Mouse (Mus musculus) liver, postnatal 0 days (tissue): ENCODE data around the gene Ctse. TPM values are rescaled to one million over a fixed set of nuclear protein-coding genes. Genes with fewer than 3 reads are reported as not detected.
A peak's percentile ranks its signal among the peaks of the same experiment; 100 is the strongest.

ENCODE experiments used
- ATAC-seq: fragments of 200-750 bp; cut with Nextera tagmentation; 2 replicates; pipeline ENCODE4 v1.8.0; 2017; ENCODE audit warnings: mild to moderate bottlenecking, moderate library complexity
- DNase-seq: peaks from one replicate; pipeline ENCODE4 v3.0.0-alpha.2; 2016
- H3K27ac ChIP-seq: fragments of 300-500 bp; sonication (generic); 2 replicates; pipeline ENCODE4 v1.5.1; 2014; ENCODE audit warnings: antibody characterized with exemption, moderate library complexity, mild to moderate bottlenecking, low read depth
- H3K27me3 ChIP-seq: fragments of 300-500 bp; sonication (generic); 2 replicates; pipeline ENCODE4 v1.6.1; 2014; ENCODE audit warnings: low read length, control low read depth, mixed read lengths; ENCODE audit not compliant: insufficient read depth
- H3K36me3 ChIP-seq: fragments of 300-500 bp; sonication (generic); replicated peaks from 2 replicates; pipeline ENCODE4 v1.6.1; 2014; ENCODE audit warnings: mild to moderate bottlenecking, control low read depth, low read length, moderate library complexity, mixed read lengths; ENCODE audit not compliant: insufficient read depth
- H3K4me1 ChIP-seq: fragments of 300-500 bp; sonication (generic); 2 replicates; pipeline ENCODE4 v1.6.1; 2014; ENCODE audit warnings: antibody characterized with exemption, mild to moderate bottlenecking, control low read depth; ENCODE audit not compliant: insufficient read depth
- H3K4me2 ChIP-seq: fragments of 300-500 bp; sonication (generic); 2 replicates; pipeline ENCODE4 v1.6.1; 2014; ENCODE audit warnings: low read depth, mild to moderate bottlenecking, low read length, moderate library complexity, mixed read lengths
- H3K4me3 ChIP-seq: fragments of 300-500 bp; sonication (generic); 2 replicates; pipeline ENCODE4 v1.5.1; 2014; ENCODE audit warnings: low read depth, low read length
- H3K9ac ChIP-seq: fragments of 300-500 bp; sonication (generic); replicated peaks from 2 replicates; pipeline ENCODE4 v1.6.1; 2014; ENCODE audit warnings: mild to moderate bottlenecking, moderate library complexity
- H3K9me3 ChIP-seq: fragments of 300-500 bp; sonication (generic); 2 replicates; pipeline ENCODE4 v1.6.1; 2016; ENCODE audit warnings: mild to moderate bottlenecking, control low read depth, low read length, mixed read lengths
- CTCF ChIP-seq: sonication (generic); IDR thresholded peaks from 2 replicates; pipeline ENCODE4 v1.5.1; 2016; ENCODE audit warnings: antibody characterized with exemption, low read depth
- EP300 ChIP-seq: IDR thresholded peaks from 2 replicates; pipeline ENCODE4 v1.6.1; 2016; ENCODE audit warnings: antibody characterized with exemption, low read depth, mild to moderate bottlenecking
- WGBS: fragments of 180-500 bp; shearing (Covaris S2); extraction: QIAGEN DNeasy Blood & Tissue Kit; methylation state at CpG from one replicate; pipeline ENCODE4 v1.1.7; 2014; ENCODE audit not compliant: insufficient replicate concordance; 5-methylcytosine and 5-hydroxymethylcytosine counted together
- polyA plus RNA-seq: library from polyadenylated mRNA; unstranded; fragments of >200 nt; fragmentation: Nextera tagmentation; extraction: Ambion mirVana; gene quantifications from 2 replicates; pipeline ENCODE4 v1.2.1, GENCODE M21; 2015

The Ctse gene
- polyA plus RNA-seq, 1 experiment from 2014 or later: 69.2 TPM

DNA sequence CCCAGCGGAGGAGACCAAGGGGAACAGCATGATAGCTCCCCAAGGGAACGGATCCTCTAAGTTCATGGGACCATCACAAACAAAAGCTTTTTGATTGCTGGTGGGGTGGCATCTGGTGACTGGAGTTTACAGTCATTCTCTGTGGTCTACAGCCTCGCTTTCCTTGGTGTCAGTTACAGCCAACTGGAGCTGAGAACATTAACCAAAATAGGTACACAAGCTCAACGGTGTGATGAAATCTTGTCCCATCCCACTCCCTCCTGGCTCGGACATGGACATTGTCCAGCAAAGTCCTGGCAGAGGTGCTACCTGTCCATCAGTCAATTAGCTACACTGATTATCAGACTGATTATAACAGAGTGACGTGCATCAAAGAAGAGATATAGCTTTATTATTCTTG, 23.5 kb upstream of the Ctse start:
- Histone ChIP-seq H3K9ac (no peak overlapping the region), H3K9me3 (no peaks in the 10 kb centered on the region), H3K4me2 (no peak overlapping the region), H3K4me1 (peaks cover 19% of the 10 kb centered on the region), H3K27me3 (no peaks in the 10 kb centered on the region), H3K36me3 (no peaks in the 10 kb centered on the region), H3K27ac (peak overlapping the region; percentile 29; the same call in 1 of the 2 replicates), H3K4me3 (no peak overlapping the region)
- DNase-seq: peak; percentile 49
- peak; percentile 54 for ATAC-seq
- TF ChIP-seq CTCF: no peak
- no peak for TF ChIP-seq EP300
- WGBS: 68% methylated on average over 6 of the region's 6 CpGs

- Histone ChIP-seq H3K27me3 (no peaks in the 10 kb centered on the region), H3K9ac (no peak overlapping the region), H3K4me2 (no peak overlapping the region; the same call in 1 of the 2 replicates), H3K4me3 (no peak overlapping the region), H3K9me3 (no peaks in the 10 kb centered on the region), H3K36me3 (no peaks in the 10 kb centered on the region), H3K4me1 (peaks cover 25% of the 10 kb centered on the region), H3K27ac (no peak overlapping the region)
- ATAC-seq (no peak), DNase-seq (no peak)
- no peak for TF ChIP-seq CTCF
- no peak for TF ChIP-seq EP300
- WGBS: 73% methylated on average over 1 of the region's 1 CpGs
These were observed 22.0 kb upstream of the Ctse start for GRCm38 (mm10) chr1:131616131-131616530.

DNA sequence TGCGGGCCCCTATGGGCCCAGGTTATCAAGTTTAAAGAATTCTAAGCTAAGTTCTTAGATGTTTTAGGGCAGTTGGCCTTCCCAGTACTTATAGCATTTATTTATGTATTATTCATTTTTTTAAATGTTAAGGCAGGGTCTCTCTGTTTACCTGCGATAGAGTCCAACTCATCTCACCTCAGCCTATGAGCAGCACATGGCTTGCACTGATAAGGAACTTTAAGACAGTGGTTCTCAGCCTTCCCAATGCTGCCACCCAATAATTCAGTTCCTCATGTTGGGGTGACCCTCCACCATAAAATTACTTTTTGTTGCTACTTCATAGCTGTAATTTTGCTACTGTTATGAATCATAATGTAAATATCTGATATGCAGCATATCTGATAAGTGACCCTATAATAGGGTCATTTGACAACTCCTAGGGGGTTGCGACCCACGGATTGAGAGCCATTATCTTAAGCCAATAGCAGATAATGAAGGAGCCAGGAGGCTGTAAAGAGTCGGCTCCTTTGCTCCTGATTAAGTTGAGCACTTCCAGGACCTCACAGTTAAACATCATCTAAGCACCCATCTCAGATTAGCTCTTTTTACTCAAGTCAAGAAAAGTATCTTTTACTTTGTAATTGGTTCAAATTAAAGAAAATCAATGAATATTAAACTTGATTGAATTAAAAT, 21.4 kb upstream of the Ctse start:
- Histone ChIP-seq H3K27me3 (no peaks in the 10 kb centered on the region), H3K4me3 (no peak overlapping the region), H3K4me1 (peaks cover 25% of the 10 kb centered on the region), H3K4me2 (peak overlapping the region; percentile 14), H3K36me3 (no peaks in the 10 kb centered on the region), H3K9ac (no peak overlapping the region), H3K9me3 (no peaks in the 10 kb centered on the region), H3K27ac (no peak overlapping the region)
- ATAC-seq: no peak
- TF ChIP-seq EP300 (peak; percentile 79), CTCF (no peak)
- WGBS: 54% methylated on average over 5 of the region's 5 CpGs
- no peak for DNase-seq

- no peak overlapping the region for H3K4me3 ChIP-seq
- no peak overlapping the region for H3K4me2 ChIP-seq
- H3K9ac ChIP-seq: no peak overlapping the region
- ATAC-seq (no peak), DNase-seq (no peak)
- H3K27ac ChIP-seq: 0 out of 2 replicates have a peak overlapping the region, but pooled peaks have one; percentile 23
- no peaks in the 10 kb centered on the region for H3K36me3 ChIP-seq
- 87% methylated on average over 1 of the region's 1 CpGs for WGBS
- no peaks in the 10 kb centered on the region for H3K27me3 ChIP-seq
- peaks cover 28% of the 10 kb centered on the region for H3K4me1 ChIP-seq
- TF ChIP-seq CTCF (peak; percentile 42), EP300 (no peak)
- H3K9me3 ChIP-seq: no peaks in the 10 kb centered on the region
These were observed 19.5 kb upstream of the Ctse start for GRCm38 (mm10) chr1:131618576-131618975.

DNA sequence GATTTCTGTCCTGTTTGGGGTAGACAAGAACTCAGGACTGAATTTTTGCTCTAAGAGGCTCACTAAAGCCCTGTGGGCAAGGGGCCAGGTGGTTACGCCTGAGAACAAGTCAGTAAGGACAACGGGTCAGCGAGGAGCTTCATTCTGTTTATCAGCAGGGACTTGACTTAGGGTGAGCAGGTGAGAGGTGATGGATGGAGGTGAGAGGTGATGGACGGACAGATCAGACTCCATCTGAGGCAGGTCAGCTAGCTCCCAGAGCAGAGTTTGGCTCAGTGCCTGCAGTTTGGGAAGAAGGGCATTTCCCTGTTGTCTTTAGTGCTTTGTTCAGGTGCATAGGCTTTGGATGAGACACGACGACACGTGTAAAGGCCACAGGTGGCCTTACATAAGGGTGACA, 18.8 kb upstream of the Ctse start:
- H3K4me1 ChIP-seq: peaks cover 21% of the 10 kb centered on the region
- H3K9me3 ChIP-seq: no peaks in the 10 kb centered on the region
- 68% methylated on average over 7 of the region's 7 CpGs for WGBS
- H3K36me3 ChIP-seq: no peaks in the 10 kb centered on the region
- no peaks in the 10 kb centered on the region for H3K27me3 ChIP-seq
- DNase-seq: peak; percentile 47
- ATAC-seq: peak; percentile 77
- no peak overlapping the region for H3K4me3 ChIP-seq
- TF ChIP-seq CTCF (no peak), EP300 (no peak)
- no peak overlapping the region for H3K4me2 ChIP-seq
- H3K27ac ChIP-seq: 0 out of 2 replicates have a peak overlapping the region, but pooled peaks have one; percentile 23
- H3K9ac ChIP-seq: no peak overlapping the region

DNA sequence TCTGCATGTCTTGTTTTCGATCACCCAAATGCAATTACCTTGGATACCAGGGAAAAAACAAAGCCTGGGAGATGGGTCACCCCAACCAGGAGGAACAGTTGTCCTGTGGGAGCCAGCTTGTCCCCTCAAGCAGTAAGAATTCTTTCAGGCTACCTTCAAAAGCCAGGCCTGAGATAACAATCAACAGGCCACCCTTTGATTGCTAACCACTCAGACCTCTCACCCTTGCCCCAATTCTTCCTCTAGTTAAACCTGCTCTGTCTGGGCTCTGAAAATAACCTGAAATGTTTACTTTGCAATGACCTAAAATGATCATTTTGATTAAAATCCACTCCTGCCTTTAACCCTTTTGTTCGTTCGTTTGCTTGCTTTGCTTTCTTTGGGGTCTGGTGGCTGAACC, 14.5 kb upstream of the Ctse start:
- Histone ChIP-seq H3K9me3 (no peaks in the 10 kb centered on the region), H3K9ac (no peak overlapping the region), H3K27me3 (no peaks in the 10 kb centered on the region), H3K27ac (peak overlapping the region; percentile 69), H3K4me3 (no peak overlapping the region), H3K36me3 (no peaks in the 10 kb centered on the region), H3K4me1 (peaks cover 14% of the 10 kb centered on the region; the same call in 1 of the 2 replicates), H3K4me2 (no peak overlapping the region)
- ATAC-seq (peak; percentile 51; the same call in 1 of the 2 replicates), DNase-seq (no peak)
- TF ChIP-seq EP300: no peak
- TF ChIP-seq CTCF: no peak
- WGBS: 72% methylated on average over 3 of the region's 3 CpGs
